Mouse (Mus musculus) large intestine, adult 2 months (tissue): ENCODE measurements around the gene Apopt1. TPM values are rescaled to one million over a fixed set of nuclear protein-coding genes. Genes with fewer than 3 reads are reported as not detected.
A peak's percentile ranks its signal among the peaks of the same experiment; 100 is the strongest.

Experiments
- DNase-seq: peaks from one replicate; pipeline ENCODE4 v3.0.0-alpha.2; 2012; ENCODE audit warnings: low read depth, low spot score
- WGBS: fragments of 180-500 bp; shearing (Covaris S2); methylation state at CpG from one replicate; pipeline ENCODE4 v1.1.7; 2018; 5-methylcytosine and 5-hydroxymethylcytosine counted together
- polyA plus RNA-seq: library from polyadenylated mRNA; depleted of rRNA; stranded (reverse); fragments of >200 nt; gene quantifications from 2 replicates; pipeline ENCODE4 v1.2.3, GENCODE M21; 2012; rRNA removed

Apopt1 gene
- 21.7 and 22.6 TPM in 2 replicates for polyA plus RNA-seq

DNA sequence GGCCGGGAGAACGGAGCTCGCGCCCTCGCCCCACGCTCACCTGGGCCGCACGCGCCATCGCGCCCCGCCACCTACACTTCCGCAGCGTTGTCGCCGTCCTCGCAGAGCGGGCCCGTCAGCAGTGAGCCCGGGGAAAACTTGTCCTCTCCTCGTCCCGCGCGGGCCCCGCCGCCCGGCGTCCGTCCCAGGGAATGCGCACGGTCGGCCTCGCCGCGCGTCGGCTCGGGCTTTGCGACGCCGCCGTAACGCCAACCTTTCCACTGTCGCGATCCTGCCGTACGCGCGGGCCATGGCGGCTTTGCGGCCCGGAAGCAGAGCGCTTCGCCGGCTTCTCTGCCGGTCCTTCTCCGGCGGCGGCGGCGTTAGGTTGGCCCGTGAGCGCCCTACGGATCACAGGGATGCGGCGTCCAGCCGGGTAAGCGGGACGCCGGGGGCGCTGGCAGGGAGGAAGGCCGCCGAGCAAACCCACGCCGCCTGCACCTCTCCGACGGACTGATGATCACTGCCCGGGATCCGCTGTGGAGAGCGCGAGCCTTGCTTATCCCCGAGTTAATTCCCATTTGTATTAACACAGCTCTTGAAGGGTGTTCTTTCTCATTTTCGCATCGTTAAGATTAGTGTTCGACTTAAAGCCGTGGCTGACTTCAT, at the start of gene Apopt1, which contains the start of gene Bag5:
Apopt1 (plus strand) TSS at position 258 of the 648 bp plus-strand sequence.
Bag5 (minus strand) TSS at position 254 of the 648 bp plus-strand sequence.
- DNase-seq, result peak; percentile 59
- WGBS, result under 1% methylated on average over 86 of the region's 86 CpGs

DNA sequence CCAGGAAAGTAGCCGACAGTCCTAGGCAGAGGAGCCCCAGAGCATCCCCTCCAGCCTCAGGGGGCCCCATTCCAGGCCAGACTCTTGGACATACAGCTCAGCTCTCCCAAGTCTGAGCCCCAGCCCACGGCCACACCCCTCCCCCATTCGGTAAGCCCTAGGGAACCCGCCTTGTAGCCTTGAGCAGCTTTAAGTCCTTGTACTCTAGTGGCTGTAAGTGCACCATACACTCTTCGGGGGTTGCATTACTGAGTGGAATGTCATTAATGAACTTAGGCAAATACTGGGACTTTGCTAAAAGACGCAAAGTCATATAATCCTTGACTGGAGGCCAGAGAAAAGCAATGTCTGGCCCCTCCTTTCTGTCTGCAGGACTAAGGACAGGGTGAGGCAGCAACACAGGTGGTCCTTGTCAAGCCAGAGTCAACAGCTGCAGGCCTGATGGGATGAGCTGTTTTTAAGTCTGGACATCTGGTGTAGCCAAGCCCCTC, 48.9 kb upstream of the Apopt1 start:
- WGBS, result 42% methylated on average over 6 of the region's 6 CpGs
- DNase-seq, result no peak

DNA sequence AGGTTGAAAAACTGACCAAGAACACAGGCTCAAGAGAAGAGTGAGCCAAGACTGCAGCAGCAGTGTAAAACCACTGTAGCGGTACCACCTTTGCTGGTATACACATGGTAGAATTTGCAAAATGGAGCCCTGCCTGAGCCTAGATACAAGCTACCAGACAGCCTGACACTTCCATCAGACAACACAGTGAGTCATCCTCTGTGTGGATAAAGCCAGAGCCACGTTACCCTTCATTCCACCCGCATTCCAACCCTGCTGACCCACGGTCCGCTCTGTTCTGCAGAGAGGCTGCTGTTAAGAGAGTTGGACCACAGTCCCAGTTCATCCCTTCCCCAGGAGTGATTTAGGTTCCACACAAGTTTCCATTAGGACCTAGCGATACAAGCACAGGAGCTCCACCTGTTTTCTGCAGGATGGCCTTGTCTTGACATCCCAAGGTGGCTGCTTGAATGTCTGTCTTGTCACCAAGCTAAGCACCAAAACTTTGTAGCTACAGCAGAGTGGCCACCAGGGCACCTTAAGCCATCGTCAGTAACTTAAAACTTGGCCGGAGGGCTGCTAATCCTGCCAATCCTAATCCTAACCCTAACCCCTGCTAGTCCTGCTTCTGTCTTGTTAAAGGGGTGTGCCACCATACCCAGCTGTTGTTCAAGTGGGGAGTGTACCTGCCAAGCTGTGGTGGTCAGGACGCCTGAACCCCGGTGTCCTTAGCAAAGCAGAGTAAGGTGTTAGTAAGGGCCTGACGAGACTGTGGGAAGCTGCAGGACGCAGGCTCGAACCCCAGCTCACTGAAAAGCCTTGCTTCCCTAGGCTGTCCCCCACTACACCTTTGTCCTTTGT, 47.8 kb upstream of the Apopt1 start:
- DNase-seq, result no peak
- WGBS, result 77% methylated on average over 13 of the region's 13 CpGs

DNA sequence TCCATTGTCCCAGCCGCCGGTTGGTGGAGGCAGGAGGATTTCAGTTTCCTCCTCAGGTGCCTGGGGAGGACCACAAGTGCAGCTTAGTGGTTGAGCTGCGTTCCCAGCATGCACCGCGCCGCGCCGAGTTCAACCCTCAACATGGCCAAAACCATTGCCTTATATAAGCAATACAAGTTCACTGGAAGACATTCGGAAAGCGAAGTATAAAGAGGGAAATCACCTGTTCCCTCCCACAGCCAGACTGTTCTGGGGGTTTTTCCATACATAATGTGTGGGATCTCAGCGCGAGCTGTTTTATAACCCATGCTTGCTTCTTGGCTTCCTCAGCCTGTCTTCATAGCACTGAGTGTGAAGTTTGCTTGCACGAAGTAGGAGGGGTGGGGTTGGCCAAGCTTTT, 46.7 kb upstream of the Apopt1 start:
- WGBS, result 76% methylated on average over 13 of the region's 13 CpGs
- DNase-seq, result no peak

DNA sequence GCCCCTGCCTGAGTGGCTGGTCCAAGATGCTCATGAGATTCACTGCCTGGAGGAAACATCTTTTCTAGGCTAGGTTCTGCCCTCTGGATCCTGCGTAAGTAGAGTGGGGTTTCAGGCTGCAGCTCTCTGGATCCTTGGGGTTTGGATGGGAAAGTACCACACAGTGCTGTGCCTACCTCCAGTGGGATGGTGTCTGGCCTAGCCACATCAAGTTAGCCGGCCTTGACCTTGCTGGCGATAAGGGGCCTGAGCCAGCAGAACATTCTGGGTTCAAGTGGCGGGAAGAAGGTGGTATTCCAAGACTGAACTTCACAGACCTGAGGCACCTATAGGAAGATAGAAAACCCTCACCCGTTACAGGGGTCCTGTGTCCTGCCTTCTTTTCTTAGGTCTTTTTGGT, 45.6 kb upstream of the Apopt1 start:
- WGBS, result 91% methylated on average over 5 of the region's 5 CpGs
- no peak for DNase-seq

DNA sequence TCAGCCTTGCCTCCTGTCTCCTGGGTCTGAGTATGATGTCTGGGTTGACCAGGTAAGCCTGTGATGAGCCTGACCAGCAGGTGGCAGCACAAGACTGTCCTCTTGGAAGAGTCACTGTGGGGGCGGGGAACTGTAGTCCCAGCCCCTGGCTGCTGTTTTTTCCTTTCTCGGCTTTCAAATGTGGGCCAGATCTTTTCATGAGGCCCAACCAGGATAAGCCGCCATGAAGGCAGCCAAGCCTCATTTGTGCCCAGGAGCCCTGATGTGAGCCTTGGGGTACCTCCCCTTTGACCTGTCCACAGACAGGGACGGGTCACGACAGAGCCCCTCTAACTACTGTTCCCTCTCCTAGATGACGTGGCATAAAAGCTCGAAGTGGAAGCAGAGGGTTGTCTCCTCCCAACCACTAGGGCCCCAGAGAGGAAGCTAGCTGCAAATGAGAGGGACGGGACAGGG, 44.6 kb upstream of the Apopt1 start:
- WGBS, result 19% methylated on average over 8 of the region's 8 CpGs
- DNase-seq, result peak; percentile 76

DNA sequence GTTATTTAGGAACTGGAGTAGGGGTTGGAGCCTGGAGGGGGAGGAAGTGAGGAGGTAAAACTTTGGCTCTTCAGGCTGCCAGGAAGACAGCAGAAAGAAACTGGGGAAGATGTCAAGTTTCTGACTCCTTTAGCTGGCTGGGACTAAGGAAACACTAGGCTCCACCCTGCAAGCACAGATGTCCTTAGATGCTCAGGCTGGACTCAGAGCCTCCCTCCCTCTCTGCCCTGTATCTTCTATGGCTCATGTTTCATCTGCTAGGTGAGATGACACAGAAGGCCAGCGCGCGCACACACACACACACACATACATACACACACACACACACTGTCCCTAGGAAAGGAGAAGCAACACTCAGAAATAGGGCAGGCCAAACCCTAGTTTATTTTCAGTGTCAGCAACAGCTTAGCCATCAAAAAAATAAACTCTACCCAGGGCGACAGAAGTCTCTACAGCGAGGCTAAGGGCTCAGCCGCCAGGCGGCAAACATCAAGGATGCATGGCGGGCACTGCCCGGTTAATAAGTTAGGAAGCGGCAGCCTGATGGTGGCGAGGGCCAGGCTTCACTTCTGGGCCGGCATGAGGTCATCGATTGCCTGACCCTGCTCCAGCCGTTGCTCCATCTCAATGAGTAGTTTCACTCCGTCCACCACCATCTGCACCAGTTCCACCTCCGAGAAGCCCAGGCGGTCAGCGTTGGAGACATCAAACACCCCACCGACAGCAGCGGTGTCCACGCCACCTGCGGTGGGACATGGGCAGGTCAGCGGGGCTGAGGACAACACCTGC, 43.9 kb upstream of the Apopt1 start:
- no peak for DNase-seq
- WGBS, result 70% methylated on average over 23 of the region's 23 CpGs

DNA sequence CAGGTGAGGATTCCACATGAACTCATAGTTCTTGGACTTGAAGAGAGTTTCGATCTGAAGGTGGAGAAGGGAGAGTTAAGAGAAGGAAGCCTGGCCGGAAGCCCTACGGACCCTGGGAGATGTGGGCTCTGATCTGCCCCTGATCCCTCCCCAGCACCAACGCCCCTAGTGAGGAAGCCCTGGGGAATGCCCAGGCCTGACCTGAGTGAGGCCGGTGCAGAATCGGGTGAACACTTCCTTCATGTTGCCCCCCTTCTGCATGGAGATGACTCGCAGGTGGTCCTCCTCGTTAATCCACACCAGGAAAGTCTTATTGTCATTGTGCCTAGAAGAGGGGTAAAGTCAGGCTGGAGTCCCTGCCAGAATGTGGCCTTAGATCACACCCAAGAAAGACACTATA, 43.1 kb upstream of the Apopt1 start:
- DNase-seq, result no peak
- 84% methylated on average over 8 of the region's 8 CpGs for WGBS

DNA sequence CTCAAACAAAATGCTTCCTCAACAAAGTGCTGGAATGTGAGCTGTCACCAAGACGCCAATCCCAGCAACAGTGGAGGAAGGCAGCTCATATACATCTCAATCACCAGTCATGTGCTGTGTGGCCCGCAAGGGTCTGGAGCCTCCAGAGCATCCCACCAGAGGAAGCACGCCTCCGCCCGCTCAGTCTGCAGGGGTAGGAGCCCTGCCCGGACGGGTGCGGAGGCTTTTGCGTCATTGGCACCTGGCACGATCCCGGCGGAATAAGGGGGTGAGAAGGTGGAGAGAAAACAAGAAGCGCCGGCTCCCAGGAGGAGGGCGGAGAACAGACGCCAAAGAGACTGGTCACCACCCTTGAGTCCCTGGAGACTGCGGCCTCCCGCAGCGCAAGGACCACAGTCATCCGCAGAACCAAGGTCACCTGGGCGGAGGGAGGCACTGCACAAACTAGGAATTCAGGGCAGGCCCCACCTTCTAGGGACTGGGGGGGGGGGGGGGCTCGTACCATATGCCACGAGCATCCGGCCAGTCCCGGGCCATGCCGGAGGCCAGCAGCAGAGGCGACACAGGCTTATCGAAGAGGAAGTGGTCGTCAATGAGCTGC, 42.6 kb upstream of the Apopt1 start:
- WGBS, result 18% methylated on average over 29 of the region's 29 CpGs
- no peak for DNase-seq

DNA sequence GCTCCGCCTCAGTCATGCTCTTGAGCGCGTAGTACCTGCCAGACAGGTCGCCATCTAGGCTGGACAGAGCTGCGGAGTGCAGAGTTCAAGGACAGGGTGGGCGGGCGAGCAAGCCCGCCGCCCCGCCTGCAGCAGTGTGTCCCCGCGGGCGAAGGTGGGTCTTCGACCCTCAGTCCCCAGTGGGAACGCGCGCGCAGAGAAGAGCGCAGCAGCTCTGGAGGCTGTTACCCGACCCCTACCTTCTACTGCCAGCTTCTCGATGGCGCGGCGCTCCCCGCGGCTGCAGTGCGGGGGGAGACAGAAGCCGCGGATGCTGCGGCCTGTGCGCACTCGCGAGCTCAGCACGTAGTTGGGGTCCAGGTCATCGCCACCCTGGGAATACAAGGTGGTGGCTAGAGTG, 42.1 kb upstream of the Apopt1 start:
- 5% methylated on average over 35 of the region's 35 CpGs for WGBS
- DNase-seq, result no peak

DNA sequence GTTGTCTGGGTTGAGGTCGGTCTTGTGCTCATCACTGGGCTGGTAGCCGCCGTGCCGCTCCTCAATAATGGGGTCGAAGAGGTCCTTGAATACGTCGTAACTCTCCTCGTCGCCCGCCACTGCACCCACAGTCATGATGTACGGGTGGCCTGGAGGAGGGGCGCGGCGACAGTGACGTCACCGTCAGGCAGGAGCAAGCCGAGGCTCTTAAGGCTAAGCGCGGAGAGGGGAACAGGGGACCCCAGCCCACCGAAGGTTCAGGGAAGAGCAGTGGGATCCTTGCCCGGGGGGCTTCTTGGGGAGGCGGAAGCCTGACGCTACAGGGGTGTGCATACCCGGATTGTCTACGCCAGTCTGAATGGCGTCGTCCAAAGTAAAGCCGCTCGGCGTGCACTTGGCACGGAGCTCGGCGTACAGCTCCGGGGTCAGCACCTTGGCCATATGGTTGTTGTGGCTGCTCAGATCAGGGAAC, 41.6 kb upstream of the Apopt1 start:
- DNase-seq, result no peak

DNA sequence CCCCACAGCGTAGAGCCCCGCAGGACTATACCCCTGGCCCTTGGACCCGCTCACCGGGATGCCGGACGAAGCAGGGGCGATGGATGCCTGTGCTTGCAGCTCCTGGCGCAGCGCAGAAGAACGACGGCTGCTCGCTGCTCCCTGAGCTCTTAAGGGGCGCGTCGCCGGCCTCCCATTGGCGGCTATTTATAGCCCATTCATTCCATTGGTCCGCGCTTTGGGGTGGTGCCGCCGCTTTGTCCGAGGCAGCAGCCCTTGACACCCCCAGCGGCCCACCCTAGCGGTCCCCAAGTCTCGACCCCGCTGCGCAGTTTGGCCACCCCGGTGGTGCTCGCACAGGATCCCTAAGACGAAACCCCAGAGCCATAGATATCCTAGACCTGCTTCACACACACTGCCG, 40.9 kb upstream of the Apopt1 start, which contains the start of gene Ckb:
Ckb (minus strand) TSS at position 163 of the 400 bp plus-strand sequence.
- WGBS, result under 1% methylated on average over 31 of the region's 31 CpGs
- DNase-seq, result no peak

More for the DNA sequence above, 41.6 kb upstream of the Apopt1 start:
- WGBS, result under 1% methylated on average over 34 of the region's 34 CpGs

DNA sequence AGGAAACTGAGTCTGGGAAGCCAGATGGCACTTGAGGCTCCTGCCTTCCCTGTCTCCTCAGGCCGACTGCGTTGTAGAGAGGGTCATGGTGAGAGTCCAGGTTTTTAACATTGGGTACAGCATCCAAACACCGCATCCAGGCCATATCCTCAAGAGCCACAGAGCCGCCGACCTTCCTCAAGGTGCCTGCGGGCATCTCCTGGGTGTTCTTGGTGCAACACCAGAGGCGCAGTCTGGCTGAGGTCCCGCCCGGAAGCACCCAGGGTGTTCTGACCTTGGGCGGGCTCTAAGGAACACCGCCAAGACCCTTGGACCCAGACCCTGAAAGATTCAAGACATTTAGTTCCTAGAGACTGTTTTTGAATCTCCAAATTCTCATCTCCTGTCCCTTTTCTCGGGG, 40.5 kb upstream of the Apopt1 start:
- no peak for DNase-seq
- 12% methylated on average over 12 of the region's 12 CpGs for WGBS

DNA sequence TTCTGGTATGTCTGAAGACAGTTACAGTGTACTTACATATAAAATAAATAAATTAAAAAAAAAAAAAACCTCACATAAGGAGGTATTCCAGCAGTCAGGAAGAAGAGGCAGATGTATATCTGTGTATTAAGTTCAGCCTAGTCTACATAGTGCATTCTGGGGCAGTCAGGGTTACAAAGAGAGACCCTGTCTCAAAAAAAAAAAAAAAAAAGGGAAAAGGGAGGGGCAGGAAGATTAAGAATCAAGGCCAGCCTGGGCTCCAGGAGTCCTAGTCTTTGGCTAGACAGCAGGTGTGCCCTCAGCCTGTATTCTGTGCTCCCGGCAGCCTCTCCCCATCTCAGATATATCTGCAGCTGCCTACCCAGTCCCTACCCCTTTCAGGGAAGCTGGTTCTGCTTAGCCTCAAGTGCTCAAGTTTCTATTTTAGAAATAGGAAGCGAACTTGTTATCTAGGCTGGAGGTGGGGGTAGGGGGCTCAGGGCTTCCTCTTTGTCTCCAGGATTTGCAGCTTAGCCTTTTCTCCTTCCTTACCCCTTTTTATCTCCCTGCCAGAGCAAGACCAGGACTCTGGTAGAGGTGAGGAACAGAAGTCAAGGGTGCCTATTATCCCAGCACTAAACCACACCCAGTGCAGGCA, 38.1 kb upstream of the Apopt1 start:
- DNase-seq, result no peak
- WGBS, result 46% methylated on average over 2 of the region's 2 CpGs

DNA sequence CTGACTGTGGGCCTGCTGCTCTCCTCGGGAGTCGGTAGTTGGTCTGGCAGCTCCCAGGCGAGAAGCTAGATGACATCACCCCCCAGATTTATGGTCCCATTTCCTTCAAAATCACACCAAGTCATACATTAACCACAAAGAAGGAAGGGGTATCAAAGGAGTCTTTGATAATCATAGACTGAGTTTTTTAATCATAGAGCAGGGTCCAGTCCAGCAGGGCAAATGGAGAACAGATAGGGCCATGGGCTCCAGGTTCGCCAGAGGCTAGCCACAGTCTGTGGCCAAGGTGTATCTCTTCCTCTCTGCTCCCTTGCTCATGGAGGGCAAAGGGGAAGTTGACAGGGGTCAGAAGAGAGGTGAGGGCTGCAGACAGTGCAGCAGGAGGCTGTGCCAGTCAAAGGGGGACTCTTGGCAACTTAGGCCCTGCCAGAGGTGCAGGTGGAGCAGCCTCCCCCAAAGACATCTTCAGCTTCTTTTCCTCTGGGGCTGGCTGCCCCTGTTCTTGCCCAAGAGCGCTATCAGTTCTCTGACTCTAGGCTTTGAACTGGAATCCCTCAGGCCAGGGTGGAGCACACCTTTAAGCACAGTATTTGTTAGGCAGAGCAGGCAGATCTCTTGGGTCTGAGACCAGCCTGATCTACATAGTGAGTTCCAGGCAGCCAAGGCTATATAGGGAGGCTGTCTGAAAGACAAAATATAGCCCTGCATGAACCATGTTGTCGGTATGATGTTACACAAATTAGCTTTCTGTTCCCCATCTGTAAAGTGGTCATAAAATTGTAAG, 37.1 kb upstream of the Apopt1 start:
- WGBS, result 33% methylated on average over 6 of the region's 6 CpGs

DNA sequence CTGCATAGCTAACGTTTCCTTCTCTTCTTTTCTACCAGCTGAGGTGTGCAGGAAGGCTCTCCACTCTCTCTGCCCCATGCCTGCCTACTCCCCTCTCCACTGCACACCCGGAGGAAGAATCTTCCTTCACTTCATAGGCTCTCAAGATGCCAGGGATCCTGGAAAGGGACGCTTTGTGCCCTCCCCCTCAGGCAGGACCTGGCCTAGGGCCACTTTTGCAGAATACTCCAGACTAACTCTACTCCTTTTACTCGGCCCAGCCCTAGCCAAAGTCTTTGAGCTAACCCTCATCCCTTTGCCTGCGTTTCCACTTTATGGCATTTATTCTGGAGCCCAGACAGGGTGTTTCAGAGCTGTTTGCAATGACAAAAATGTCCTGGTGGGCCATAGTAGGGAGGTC, 35.6 kb upstream of the Apopt1 start:
- WGBS, result 4% methylated on average over 5 of the region's 5 CpGs
- peak; percentile 48 for DNase-seq

More for the DNA sequence above, 37.1 kb upstream of the Apopt1 start:
- DNase-seq, result no peak

DNA sequence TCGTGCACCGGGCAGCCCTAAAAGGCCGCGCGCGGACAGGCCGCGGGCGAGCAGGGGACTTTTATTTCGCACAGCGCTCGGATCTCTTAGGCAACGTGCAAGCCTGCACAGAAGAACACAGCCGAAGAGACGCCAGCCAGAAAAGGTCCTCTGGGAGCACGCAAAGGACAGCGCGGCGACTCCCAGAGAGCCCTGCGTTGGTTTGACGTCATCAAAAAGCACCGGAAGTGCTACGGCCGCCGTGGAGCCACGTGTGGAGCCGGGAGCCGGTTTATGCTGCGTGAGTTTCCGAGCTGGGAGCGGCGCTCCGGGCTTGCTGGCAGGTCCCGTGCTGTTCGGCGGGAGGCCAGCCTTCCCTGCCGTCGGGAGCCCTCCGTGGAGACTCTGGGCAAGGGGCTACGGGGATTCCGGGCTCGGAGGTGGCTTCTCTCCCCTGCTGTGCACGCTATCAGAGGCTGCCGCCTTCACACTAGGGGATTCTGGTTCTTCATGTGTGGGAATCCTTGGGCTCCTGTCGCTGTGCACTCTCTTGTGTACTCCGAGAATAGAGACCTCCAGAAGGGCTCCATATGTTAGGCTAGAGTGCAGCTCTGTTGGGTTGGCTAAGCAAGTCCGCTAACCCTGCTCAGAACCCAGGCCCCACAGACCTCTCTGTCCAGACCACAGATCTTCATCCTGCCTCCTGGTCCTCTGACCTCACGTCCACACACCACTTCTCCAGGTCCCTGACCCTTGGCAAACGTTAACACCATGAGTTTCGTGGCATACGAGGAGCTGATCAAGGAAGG, 35.0 kb upstream of the Apopt1 start, which contains the start of gene Trmt61a:
Trmt61a (plus strand) TSS at position 224 of the 788 bp plus-strand sequence.
- peak; percentile 71 for DNase-seq

DNA sequence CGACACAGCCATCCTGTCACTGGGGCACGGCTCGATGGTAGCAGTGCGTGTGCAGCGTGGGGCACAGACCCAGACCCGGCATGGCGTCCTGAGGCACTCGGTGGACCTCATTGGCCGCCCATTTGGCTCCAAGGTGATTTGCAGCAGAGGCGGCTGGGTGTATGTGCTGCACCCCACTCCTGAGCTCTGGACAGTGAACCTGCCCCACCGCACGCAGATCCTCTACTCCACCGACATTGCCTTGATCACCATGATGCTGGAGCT, 34.5 kb upstream of the Apopt1 start:
- WGBS, result 2% methylated on average over 13 of the region's 13 CpGs
- no peak for DNase-seq

More for the DNA sequence above, 35.0 kb upstream of the Apopt1 start, which contains the start of gene Trmt61a:
- WGBS, result under 1% methylated on average over 51 of the region's 51 CpGs
